Mouse (Mus musculus): ENCODE data around the gene Tomm20.
"Not testable (repeated sequence)": the region's sequence is repeated elsewhere in the genome, so short reads cannot be mapped to it uniquely, and the experiment has no call there.

Tomm20 gene

DNA sequence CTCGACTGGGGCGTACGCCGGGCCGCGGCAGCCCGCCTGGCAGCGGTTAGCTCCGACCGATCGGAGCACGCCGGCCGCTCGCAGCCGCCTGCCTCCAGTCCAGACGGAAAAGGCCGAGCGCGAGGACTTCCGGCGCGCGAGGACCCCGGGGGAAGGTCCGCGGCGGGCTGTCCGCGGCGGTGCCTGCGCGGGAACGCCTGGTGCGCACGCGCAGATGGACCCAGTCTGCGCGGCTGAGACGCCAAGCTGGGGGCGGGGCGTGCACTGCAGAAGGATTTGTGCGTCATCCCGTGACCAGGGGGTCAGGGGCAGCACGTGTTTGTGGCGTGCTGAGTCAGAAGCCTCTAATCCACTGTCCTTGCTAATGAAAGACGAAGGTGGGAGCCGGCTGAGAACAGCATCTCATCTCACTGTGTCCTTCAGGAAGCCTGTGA lies at the start of gene Tomm20:
Gene Tomm20 (minus strand): TSS at position 115 of the 434 bp plus-strand sequence.
- peak; percentile 85 to 87 for DNase-seq (ENCODE audit: low read depth in 2 of 2, low spot score in 2 of 2)

DNA sequence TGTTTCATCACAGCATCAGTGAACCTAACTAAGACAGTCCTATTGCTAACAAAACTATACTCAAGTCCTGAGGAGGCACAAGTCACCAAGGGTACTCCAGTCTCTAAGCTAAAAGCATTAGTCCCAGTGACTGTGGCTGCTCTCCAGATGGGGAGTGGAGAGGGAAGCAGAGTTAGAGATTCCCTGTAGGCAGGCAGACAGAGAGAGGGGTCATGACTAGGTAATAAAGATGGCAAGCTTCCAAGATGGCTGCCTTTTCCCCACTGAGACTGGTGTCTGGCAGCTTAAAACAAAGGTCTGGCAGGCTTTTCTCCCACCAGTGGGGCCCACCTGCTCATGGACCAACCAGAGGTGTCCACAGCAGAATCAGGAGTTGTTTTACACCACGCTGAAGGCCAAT lies 48.9 kb upstream of the Tomm20 start:
- DNase-seq (ENCODE audit: low read depth in 2 of 2, low spot score in 2 of 2) = no peak

DNA sequence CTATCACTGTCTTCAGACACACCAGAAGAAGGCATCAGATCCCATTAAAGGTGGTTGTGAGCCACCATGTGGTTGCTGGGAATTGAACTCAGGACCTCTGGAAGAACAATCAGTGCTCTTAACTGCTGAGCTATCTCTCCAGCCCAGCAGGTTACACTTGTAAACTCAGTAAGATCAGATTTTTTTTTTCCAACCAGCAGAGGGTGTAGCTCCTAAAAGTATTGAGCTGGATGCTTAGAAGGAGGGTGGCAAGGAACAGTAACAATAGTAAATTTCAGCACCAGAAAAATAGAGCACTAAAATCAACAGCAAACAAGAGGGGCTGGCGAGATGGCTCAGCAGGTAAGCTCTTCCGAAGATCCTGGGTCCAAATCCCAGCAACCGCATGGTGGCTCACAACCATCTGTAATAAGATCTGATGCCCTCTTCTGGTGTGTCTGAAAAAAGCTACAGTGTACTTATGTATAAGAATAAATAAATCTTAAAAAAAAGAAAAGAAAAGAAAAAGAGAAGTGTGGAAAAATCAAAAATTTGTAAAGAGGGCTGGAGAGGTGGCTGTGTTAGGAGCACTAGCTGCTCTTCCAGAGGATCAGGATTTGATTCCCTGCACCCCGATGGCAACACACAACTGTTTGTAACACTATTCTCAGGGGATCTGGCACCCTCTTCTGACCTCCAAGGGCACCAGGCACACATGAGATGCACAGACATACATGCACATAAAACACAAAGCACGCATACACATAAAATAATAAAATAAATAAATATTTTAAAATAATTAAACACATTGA lies 43.9 kb upstream of the Tomm20 start:
- DNase-seq (ENCODE audit: low read depth in 2 of 2, low spot score in 2 of 2) = no peak

- DNase-seq (ENCODE audit: low read depth in 2 of 2, low spot score in 2 of 2) = no peak
Observed at GRCm38 (mm10) chr8:126988346-126989006, 42.8 kb upstream of the Tomm20 start.

DNA sequence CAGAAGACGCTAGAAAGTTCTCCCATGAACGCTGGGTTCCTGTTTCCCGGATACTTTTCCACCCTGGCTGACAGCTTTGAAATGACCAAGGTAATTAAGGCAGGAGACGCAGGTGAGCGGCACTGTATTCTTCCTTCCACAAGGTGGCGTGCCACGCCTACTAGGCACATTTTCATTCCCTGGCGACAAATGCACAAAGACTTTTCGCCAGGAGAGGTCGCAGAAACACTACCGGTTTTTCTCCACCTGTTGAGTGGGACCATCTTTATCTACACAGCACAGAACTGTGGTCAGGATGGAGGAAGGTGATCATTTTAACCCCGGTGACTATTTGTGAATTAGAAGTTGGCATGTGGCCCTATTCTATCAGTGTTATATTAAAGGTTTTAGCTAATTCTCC lies 40.9 kb upstream of the Tomm20 start:
- DNase-seq (ENCODE audit: low read depth in 2 of 2, low spot score in 2 of 2) = peak; percentile 60 to 71

DNA sequence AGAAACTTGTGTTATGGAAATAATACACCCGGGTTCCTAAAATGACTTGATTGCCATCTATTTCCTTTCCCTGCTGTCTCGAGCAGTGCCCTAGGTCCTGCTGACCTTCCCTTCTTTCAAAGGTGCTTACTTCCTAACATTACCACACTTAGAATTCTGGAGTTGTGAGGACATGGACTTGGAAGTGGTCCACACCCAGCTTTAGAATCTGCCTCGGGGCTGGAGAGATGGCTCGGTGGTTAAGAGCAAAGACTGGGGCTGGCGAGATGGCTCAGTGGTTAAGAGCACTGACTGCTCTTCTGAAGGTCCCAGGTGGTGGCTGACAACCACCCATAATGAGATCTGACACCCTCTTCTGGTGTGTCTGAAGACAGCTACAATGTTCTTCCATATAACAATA lies 34.4 kb upstream of the Tomm20 start:
- no peak for DNase-seq (ENCODE audit: low read depth in 2 of 2, low spot score in 2 of 2)

GRCm38 (mm10) chr8:126979091-126979920 lies 33.7 kb upstream of the Tomm20 start:
- no peak for DNase-seq (ENCODE audit: low read depth in 2 of 2, low spot score in 2 of 2)

- DNase-seq (ENCODE audit: low read depth in 2 of 2, low spot score in 2 of 2) = not testable (repeated sequence)
Observed at GRCm38 (mm10) chr8:126978535-126978934, 32.9 kb upstream of the Tomm20 start.

DNA sequence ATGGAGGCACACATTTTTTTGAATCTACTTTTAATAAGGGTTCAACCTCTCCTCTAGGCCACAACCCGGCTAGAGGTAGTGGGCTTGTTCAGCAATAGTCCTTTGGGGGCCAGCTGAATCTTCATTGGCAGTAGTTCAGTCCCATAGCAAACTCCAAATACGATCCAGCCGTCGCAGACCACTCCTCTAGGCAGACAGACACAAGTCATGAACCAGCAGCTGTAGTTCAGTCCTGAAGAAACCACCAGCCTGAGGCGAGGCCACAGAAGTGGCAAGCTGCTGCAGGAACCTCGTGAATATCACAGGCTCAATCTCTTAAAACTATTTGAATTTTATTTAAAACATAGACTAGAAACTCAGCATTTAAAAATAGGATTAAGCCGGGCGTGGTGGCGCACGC lies 32.4 kb upstream of the Tomm20 start:
- DNase-seq (ENCODE audit: low read depth in 2 of 2, low spot score in 2 of 2) = no peak

GRCm38 (mm10) chr8:126976608-126977348 lies 31.1 kb upstream of the Tomm20 start:
- DNase-seq (ENCODE audit: low read depth in 2 of 2, low spot score in 2 of 2) = no peak

DNA sequence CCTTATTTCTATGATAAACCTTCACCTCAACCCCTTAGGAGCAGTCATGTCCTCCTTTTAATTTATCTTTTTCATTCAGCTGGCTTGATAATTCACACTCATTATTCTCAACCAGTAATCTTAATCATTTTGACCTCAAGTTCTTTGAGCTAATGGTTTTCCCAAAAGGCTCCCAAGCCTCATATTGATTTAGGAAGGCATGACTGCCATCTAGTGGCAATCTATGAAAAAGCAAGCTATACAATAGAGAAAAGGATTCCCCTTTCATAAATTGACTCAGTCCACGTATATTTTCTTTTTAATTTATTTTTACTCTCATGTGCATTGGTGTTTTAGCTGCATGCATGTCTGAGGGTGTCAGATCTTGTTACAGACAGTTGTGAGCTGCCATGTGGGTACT lies 30.1 kb upstream of the Tomm20 start:
- DNase-seq (ENCODE audit: low read depth in 2 of 2, low spot score in 2 of 2) = peak in 1 of 2 experiments; percentile 25

GRCm38 (mm10) chr8:126974511-126974910 lies 28.9 kb upstream of the Tomm20 start:
- DNase-seq (ENCODE audit: low read depth in 2 of 2, low spot score in 2 of 2) = no peak

DNA sequence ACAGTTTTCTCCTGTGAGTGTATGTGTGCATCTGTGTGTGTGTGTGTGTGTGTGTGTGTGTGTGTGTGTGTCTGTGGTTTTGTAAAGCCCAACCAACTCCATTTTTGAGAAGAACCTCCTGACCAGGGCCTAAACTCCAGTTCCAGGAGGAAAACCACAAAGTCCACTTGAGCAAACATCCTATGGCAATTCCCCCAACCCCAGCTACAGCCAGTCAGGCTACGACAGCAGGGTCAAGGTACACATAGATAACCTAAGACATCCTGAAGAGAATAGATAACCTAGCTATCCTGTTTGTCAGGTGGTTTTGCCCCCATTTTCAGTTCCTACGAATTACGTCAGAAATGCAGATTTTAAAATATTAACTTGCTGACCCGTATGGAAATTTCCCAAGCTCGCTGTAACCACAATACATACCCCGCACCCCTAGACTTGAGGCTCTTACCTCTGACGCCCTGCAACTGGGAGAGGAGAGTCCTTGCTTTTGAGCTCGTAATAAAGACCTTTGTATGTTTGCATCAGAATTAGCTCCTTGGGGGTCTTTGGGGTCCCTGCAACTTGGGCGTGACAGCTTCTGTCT lies 28.1 kb upstream of the Tomm20 start:
- no peak for DNase-seq (ENCODE audit: low read depth in 2 of 2, low spot score in 2 of 2)

DNA sequence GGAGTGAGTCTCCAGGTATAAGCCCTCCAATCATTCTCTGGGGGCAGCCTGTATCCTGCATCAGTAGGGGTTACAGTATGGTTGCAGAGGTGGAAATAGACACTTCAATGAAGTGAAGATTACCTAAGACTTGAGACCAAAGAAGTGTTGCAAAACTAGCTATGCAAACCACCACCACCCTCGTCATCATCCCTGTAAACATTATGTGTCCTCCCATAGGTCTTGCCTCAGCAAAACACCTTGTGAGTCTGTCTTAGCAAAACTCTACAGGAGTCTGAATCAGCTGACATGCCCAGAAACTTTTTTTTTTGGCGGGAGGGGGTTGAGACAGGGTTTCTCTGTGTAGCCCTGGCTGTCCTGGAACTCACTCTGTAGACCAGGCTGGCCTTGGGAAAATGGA lies 27.0 kb upstream of the Tomm20 start:
- no peak for DNase-seq (ENCODE audit: low read depth in 2 of 2, low spot score in 2 of 2)

DNA sequence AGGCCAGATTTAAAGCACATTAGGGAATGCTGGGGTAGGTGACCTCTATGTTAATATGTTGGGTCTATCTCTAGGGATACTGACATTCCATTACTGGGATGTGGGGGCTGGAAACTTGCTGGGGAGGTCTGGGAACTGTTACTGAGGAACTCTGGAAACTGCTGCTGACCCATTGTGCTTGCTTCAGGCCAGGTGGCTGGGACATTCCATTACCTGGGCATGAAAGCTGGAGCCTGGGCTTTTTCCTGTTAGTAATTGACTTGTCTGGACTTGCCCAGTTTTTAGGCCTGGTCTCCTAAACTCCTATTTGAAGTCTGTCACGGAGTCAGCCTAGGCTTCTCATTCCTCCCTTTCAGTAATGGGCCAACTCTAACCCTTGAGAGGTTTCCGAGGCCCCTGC lies 26.5 kb upstream of the Tomm20 start:
- no peak for DNase-seq (ENCODE audit: low read depth in 2 of 2, low spot score in 2 of 2)

DNA sequence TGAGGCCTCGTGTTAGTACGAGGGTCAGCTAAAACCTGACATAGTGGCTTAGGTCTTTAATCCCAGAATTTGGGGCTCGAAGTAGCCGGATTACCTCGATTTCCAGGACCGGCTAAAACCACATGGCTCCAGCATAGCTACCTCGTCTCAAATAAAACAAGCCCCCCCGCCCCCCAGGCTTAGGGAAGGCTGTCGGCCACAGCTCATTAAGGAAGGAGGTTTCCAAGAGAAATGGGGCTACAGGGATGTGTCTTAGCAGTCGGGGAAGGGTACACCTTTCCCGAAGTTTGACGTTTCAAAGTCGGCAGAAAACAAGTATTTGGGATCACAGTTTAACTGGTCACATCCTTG lies 25.6 kb upstream of the Tomm20 start:
- DNase-seq (ENCODE audit: low read depth in 2 of 2, low spot score in 2 of 2) = no peak

DNA sequence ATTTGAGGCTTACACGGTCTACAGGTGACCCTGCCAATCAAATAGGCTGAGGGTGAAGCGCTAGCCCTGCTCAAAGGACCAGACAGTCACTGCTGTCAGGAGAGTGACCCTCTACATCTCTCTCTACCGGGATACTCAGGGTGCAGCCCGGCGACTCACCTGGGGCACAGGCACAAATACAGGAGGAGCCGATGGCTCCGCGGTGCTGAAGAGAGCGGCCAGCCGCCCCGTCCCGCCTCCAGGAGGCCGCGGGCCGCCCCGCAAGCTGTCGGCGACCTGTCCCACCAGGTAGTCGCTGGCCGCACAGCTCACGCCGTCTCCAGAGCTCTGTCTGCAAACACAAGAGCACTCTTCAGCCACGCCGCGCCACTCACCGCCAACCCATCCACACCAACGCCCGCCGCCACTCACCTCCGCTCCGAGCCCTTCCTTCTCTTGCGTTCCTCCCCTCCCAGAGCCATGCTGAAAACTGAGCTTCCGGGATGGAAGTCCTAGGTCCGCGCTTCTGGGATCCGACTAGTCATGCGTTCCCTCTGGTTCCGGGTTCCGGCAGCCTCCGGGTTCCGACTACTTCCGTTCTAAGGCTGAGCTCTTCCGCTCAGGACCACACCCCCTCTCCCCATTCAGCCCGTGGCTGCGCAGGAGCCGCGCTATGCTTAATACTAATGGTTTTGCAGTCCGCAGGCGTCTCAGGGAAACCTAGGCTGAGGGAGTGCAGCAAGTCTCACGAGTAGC lies 25.1 kb upstream of the Tomm20 start, which contains the start of gene Rbm34:
Gene Rbm34 (minus strand): TSS at position 493 of the 735 bp plus-strand sequence.
- DNase-seq (ENCODE audit: low read depth in 2 of 2, low spot score in 2 of 2) = peak; percentile 93 to 95

DNA sequence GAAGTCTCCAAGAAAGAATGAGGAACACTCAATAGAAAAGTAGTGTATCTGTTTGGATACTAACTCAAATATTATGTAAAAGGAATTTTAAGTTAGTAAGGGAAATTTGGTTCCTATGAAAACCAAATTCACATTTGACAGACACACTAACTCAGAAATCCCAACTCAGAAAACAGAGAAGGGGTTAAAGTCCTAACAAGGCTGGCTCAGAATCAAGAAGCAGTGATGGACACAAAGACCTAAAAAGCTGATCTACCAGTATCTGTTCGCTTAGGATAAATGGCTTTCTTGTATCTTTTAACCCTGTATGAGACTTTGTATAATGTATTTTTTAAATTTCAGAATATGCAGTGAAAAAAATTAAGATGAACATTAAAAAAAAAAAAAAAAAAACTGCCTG lies 23.9 kb upstream of the Tomm20 start:
- no peak for DNase-seq (ENCODE audit: low read depth in 2 of 2, low spot score in 2 of 2)

DNA sequence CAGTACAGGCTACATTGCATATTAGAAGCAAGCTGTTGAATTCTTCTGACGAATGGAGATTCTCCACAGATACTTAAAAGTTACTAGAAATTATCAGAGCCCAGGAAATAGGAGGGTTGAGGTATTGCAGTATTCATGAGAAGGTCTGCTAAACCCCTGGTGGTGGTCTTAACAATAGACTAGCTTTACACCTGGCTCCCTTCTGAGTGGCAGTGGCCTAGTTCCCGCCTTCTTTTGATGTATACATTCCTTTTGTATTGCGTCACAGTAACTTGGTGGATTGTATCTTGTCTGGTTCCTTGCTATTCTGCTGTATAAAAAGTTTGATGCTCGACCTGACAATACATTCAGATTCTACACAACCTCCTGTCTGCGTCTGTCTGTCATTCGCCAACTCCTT lies 22.5 kb upstream of the Tomm20 start:
- DNase-seq (ENCODE audit: low read depth in 2 of 2, low spot score in 2 of 2) = no peak

GRCm38 (mm10) chr8:126965246-126965645 lies 19.6 kb upstream of the Tomm20 start:
- DNase-seq (ENCODE audit: low read depth in 2 of 2, low spot score in 2 of 2) = no peak

Measured in CD8-positive naive resting alpha-beta T cell, adult 2 months (primary cell).